Mouse (Mus musculus) frontal cortex, postnatal 10 days (tissue): ENCODE measurements at regions not wholly inside any gene's neighbourhood (a gene's known extent, or its start where the extent isn't known, plus 50 kb on each side); places are given as distances from the start of the nearest gene placed in this dataset.

ENCODE experiments used
- DNase-seq, 2 experiments: peaks; one replicate each; pipeline ENCODE4 v3.0.0; 2022; ENCODE audit warnings: low spot score in 2 of 2, mixed read lengths in 1 of 2

DNA sequence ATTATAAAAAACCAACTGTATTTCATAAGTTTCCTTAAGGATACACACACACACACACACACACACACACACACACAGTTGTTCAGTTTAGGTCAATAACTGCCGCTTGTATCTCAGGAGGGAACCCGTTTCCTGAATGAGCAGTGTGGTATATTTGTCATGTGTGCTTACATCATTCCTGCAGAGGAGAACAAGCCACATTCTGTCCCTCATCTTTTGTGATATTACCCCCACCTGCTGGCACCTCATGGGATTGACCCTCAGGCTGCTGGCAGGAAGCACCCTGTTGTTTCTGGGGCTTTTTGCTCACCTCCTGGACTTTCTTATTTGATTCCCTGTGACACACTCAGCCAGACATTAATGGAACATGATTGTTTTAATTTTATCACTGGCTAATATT is 66.4 kb upstream of the Htr1a start:
- peak; percentile 46 to 69 for DNase-seq

DNA sequence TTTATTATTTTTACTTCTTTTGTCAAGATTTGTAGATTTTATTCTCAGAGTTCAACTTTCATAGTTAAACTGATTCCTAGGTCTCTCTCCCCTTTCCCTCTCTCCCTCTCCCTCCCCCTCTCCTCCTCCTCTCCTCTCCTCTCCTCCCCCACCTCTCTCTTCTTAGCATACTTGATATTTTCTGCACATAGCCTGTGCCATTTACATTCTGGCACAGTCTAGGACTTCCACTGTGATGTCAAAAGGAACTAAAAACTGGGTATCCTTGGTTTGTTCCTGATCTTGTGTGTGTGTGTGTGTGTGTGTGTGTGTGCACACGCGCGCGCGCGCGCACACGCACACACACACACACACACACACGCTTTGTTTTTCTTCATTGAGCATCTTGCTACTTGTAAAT is 64.9 kb upstream of the Htr1a start:
- no peak for DNase-seq

DNA sequence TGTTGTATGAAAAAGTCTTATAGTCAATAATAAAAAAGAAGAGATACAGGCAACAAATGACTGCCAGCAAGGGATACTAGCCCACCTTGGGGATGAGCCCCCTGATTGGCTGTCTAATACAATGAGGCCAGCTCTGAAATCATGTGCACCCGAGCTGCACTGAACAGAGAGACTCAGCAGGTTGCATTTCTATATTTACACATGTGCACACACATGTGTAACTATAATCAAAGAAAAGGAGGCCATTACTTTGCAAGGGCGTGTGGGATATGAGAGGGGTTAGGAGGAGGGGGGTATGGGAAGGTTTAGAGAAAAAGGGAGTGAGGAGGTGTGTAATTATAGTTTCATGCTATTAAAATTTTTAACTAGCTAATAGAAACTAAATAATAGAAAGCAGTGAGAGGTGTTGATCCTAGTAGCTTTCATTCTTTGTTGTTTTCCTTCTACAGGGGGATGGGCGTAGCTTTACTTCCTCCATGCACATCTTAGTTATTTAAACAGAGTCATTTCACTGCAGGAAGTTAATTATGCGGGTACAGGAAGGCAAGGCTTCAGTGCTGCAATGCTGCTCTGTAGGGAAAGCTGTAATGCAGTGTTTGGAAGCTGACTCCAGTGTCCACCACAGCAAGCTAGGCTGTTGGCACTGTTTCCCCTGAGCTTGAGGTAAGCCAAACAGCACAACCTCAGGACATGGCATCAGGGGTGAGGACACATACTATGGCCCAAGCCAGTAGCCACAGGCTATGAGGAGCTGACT is 56.2 kb upstream of the Htr1a start:
- DNase-seq: no peak
